Mouse (Mus musculus) granulocyte monocyte progenitor cell, adult 5-6 weeks (primary cell): ENCODE measurements around the gene Gm21854. TPM values are rescaled to one million over a fixed set of nuclear protein-coding genes. Genes with fewer than 3 reads are reported as not detected.
"Not testable (repeated sequence)": the region's sequence is repeated elsewhere in the genome, so short reads cannot be mapped to it uniquely, and the experiment has no call there.

Experiments used
- ATAC-seq: replicated peaks from 2 replicates; pipeline ENCODE4 v1.8.0; 2016; ENCODE audit warnings: mild to moderate bottlenecking, moderate TSS enrichment, inconsistent platforms; ENCODE audit not compliant: poor library complexity, severe bottlenecking
- total RNA-seq, 2 experiments: library from RNA; stranded (forward) in 1 of 2; stranded (reverse) in 1 of 2; fragments of 200-712, 200-1000 nt in 1 of 2; fragments of >200 nt in 1 of 2; fragmentation: Nextera tagmentation in 1 of 2; gene quantifications; 2 replicates each; pipeline ENCODE4 v1.2.3; 2014 to 2017

The Gm21854 gene
- total RNA-seq (2014; fragmentation: Nextera tagmentation), result not detected in 2 replicates
- not detected in 2 replicates for total RNA-seq (2017)

DNA sequence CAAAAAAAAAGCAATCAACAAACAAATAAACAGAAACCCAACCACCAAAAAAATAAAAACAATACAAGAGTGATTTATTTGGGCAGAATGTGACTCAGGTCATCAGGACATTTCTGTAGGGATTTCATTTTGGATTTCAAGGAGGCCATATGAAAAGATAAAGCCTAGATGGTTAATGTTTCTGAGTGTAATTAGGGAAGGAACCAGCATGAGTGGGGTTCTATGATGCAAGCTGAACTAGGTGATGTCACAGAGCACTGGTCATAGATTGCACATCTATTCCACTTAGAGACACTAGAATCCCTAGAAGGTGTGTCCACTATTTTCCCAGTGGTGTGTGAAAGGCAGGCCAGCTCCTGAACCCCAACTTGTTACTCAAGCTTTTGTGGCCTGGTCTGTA, at the start of gene Gm21854:
Gene Gm21854 (plus strand): TSS at position 301 of the 400 bp plus-strand sequence.
- not testable (repeated sequence) for ATAC-seq

Other genes with a start within 250 kb of the Gm21854 start
- gene Gm20914, start 69.0 kb downstream of the Gm21854 start, total RNA-seq (2014; fragmentation: Nextera tagmentation), result not detected in 2 replicates
- not detected in 2 replicates for gene Gm20914, start 69.0 kb downstream of the Gm21854 start, total RNA-seq (2017)
- gene Gm28171, start 136.4 kb downstream of the Gm21854 start, total RNA-seq (2014; fragmentation: Nextera tagmentation), result not detected in 2 replicates
- not detected in 2 replicates for gene Gm28171, start 136.4 kb downstream of the Gm21854 start, total RNA-seq (2017)